Mouse (Mus musculus): Measurements from ENCODE around the gene Cox16.

DNA sequence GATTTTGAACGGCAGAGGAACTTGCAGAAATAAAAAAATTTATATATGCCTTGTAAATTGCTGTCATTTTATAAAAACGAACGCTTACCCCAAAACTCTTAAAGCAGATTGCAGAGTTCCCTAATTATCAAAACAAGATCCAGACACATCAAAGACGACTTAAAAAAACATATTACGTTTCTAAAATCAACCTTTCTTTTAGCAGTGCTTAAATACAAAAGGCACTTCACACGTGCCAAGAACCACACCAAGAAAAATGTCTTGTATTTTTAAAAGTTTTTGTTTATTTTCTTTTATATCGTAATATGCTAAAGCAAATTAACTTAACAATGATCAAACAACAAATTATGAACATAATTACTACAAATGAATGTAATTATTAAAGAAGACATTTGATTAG, 715 bp downstream of the Cox16 start:
- TF ChIP-seq POLR2A (IDR thresholded peaks at IDR 0.05; ENCODE audit: extremely low read depth, insufficient read depth, low read length) (no peak), CTCF (IDR thresholded peaks at IDR 0.05; ENCODE audit: low read depth, low read length) (no peak)
